Mouse (Mus musculus) testis, postnatal 14 days (tissue): ENCODE results near the gene Flt4.

Experiments
- DNase-seq: peaks from one replicate; pipeline ENCODE4 v3.0.0; 2021; ENCODE audit warnings: low spot score

The Flt4 gene

GRCm38 (mm10) chr11:49699079-49699478, 90.0 kb downstream of the Flt4 start:
- no peak for DNase-seq

- no peak for DNase-seq
Measured at GRCm38 (mm10) chr11:49702014-49702413, 93.0 kb downstream of the Flt4 start.
